Mouse (Mus musculus) erythroblast, embryonic 14.5 days (primary cell): Measurements from ENCODE around the gene Cluh. TPM values are rescaled to one million over a fixed set of nuclear protein-coding genes. Genes with fewer than 3 reads are reported as not detected.

Experiments used
- H3K27me3 ChIP-seq: 2 replicates; pipeline ENCODE4 v1.6.1; 2012; ENCODE audit warnings: inconsistent platforms; ENCODE audit not compliant: control insufficient read depth
- H3K36me3 ChIP-seq: 2 replicates; pipeline ENCODE4 v1.6.1; 2012; ENCODE audit warnings: mild to moderate bottlenecking, inconsistent platforms; ENCODE audit not compliant: control insufficient read depth
- H3K4me1 ChIP-seq: 2 replicates; pipeline ENCODE4 v1.6.1; 2012; ENCODE audit warnings: inconsistent platforms; ENCODE audit not compliant: control insufficient read depth
- H3K4me3 ChIP-seq: replicated peaks from 2 replicates; pipeline ENCODE3; 2012; ENCODE audit warnings: moderate library complexity, mild to moderate bottlenecking, inconsistent platforms
- H3K9me3 ChIP-seq: 2 replicates; pipeline ENCODE4 v1.6.1; 2012; ENCODE audit warnings: low read length, inconsistent platforms, mixed read lengths; ENCODE audit not compliant: control insufficient read depth
- GATA1 ChIP-seq: IDR thresholded peaks from 2 replicates; pipeline ENCODE4 v1.6.1; 2012; ENCODE audit warnings: low read length, inconsistent platforms, mixed read lengths
- TAL1 ChIP-seq: IDR thresholded peaks from 3 replicates; pipeline ENCODE4 v1.6.1; 2012; ENCODE audit warnings: low read length, inconsistent platforms, mixed read lengths
- polyA plus RNA-seq: library from polyadenylated mRNA; stranded (reverse); fragments of >175 nt; gene quantifications from 2 replicates; pipeline ENCODE4 v1.2.3, GENCODE M21; 2012

Gene Cluh
- polyA plus RNA-seq, 1 experiment: 0.49 TPM

DNA sequence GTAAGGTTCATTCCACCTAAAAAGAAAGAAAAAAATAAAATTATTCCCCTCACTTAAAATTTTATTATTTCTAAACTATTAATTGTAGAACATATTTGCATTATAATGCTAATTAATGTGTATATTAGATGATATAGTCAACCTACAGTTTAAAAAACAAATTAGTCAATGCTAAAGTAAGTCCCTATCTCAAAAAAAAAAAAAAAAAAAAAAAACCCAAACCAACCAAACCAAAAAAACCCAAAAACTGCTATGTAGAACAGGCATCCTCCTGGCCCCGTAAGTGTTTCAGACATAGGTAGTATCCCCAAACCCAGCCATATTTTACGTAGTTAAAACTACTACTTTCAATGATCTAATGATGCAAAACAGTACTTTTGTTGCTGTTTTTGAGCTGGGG is 50.2 kb downstream of the Cluh start:
- peaks cover 10% of the 10 kb centered on the region for H3K4me1 ChIP-seq
- H3K27me3 ChIP-seq: no peaks in the 10 kb centered on the region
- no peaks in the 10 kb centered on the region for H3K9me3 ChIP-seq
- TF ChIP-seq TAL1 (no peak), GATA1 (no peak)
- H3K36me3 ChIP-seq: peaks cover 67% of the 10 kb centered on the region
- no peak overlapping the region for H3K4me3 ChIP-seq

DNA sequence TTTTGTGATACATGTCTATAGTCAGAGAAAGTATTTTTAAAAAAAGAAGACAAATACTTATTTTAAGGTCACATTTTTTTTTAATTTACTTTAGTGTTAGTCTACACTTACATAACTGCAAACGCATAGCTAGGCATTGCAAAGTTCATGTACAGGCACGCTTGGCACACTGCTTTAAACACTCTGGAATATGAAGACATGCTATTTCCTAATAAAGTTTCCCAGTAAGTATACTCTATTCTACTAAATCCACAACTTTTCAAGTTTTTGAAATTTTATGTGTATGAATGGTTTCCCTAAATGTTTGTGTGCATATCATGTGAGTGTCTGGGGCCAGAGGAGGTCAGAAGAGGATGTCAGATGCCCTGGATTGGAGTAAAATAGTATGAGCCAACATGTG is 54.8 kb downstream of the Cluh start:
- TF ChIP-seq GATA1 (no peak), TAL1 (no peak)
- Histone ChIP-seq H3K4me1 (peaks cover 10% of the 10 kb centered on the region), H3K36me3 (peaks cover 45% of the 10 kb centered on the region), H3K9me3 (no peaks in the 10 kb centered on the region), H3K27me3 (no peaks in the 10 kb centered on the region), H3K4me3 (no peak overlapping the region)

DNA sequence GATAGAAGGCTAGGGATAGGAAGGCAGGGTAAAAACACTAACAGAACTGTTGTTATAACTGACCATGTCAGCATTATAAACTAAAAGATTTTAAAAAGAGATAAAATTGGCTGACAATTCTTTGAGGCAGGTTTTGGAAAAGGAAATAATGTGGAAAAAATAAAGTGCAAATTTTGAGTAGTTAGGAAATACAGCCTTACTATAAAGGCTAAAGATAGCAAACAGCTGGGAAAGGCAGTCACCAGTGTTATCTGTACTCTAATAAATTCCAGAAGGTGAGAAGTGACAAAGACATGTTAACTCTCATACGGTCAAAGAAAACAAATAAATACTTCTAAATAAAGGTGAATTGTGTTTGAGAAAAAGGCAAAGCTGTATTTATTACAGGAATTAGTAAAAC is 59.5 kb downstream of the Cluh start:
- no peak for TF ChIP-seq TAL1
- TF ChIP-seq GATA1: no peak
- peaks cover 55% of the 10 kb centered on the region for H3K36me3 ChIP-seq
- no peaks in the 10 kb centered on the region for H3K27me3 ChIP-seq
- no peak overlapping the region for H3K4me3 ChIP-seq
- H3K4me1 ChIP-seq: peaks cover 19% of the 10 kb centered on the region
- no peaks in the 10 kb centered on the region for H3K9me3 ChIP-seq

DNA sequence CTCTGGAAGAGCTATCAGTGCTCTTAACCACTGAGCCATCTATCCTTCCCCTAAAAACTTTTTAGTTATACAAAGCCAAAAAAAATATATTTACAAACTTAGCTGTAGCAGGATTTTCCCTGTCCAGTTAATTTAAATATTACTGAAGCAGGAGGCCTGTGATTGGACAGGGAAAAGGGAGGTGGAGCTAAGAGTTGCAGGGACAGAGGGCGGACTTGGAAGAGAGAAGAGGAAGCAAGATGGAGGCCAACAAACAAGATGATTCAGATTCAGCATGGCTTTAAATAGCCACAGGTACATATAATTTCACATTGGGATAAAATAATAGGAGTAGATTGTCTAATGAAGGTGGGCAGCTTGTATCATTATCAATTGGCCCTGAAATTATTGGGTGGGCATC is 61.4 kb downstream of the Cluh start:
- TF ChIP-seq GATA1: no peak

DNA sequence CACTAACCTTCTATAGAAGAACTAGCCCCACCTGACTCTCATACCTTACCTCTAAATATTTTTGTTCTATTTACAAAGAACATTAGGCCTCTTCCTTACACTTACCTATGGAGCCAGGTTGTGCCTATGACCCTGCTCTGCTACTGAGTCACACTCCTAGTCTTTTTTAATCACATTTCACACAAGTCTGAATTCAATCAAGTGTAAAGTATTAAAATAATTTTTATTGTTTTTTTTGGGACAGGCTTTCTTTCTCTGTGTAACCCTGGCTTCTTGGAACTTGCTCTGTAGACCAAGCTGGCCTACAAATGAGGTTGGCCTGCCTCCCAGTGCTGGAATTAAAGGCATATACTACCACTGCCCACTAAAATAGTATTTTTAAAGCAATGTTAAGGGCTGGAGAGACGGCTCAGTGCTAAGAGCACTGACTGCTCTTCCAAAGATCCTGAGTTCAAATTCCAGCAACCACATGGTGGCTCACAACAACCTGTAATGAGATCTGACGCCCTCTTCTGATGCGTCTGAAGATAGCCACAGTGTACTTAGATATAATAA is 66.8 kb downstream of the Cluh start:
- H3K27me3 ChIP-seq: no peaks in the 10 kb centered on the region
- H3K4me3 ChIP-seq: no peak overlapping the region
- peaks cover 32% of the 10 kb centered on the region for H3K4me1 ChIP-seq
- no peaks in the 10 kb centered on the region for H3K9me3 ChIP-seq
- peaks cover 47% of the 10 kb centered on the region for H3K36me3 ChIP-seq
- TF ChIP-seq TAL1 (no peak), GATA1 (no peak)

More for the DNA sequence above, 61.4 kb downstream of the Cluh start:
- no peaks in the 10 kb centered on the region for H3K9me3 ChIP-seq
- H3K36me3 ChIP-seq: peaks cover 57% of the 10 kb centered on the region
- no peak overlapping the region for H3K4me3 ChIP-seq
- no peaks in the 10 kb centered on the region for H3K27me3 ChIP-seq
- H3K4me1 ChIP-seq: peaks cover 21% of the 10 kb centered on the region

Other genes starting within 250 kb of the Cluh start
- 0.01 and 0.03 TPM in 2 replicates for gene Rap1gap2, start 38.6 kb upstream of the Cluh start, polyA plus RNA-seq
- gene Ccdc92b, start 29.9 kb upstream of the Cluh start, polyA plus RNA-seq: 5.0 and 5.6 TPM in 2 replicates
- gene Pafah1b1, start 75.2 kb downstream of the Cluh start, polyA plus RNA-seq: 1.4 and 2.0 TPM in 2 replicates
- gene Mettl16, start 121.3 kb downstream of the Cluh start, polyA plus RNA-seq: 0.70 and 1.2 TPM in 2 replicates
- gene Mnt, start 181.4 kb downstream of the Cluh start, polyA plus RNA-seq: 3.4 and 3.7 TPM in 2 replicates
- 0.17 and 0.18 TPM in 2 replicates for gene Sgsm2, start 247.6 kb downstream of the Cluh start, polyA plus RNA-seq
- 0.09 and 0.24 TPM in 2 replicates for gene Tsr1, start 248.6 kb downstream of the Cluh start, polyA plus RNA-seq